Mouse (Mus musculus) retina, postnatal 7 days (tissue): ENCODE results near the gene Nrgn.

Experiments used
- DNase-seq: peaks from one replicate; pipeline ENCODE4 v3.0.0-alpha.2; 2012; ENCODE audit warnings: low read depth, low spot score

The Nrgn gene

GRCm38 (mm10) chr9:37552536-37553293, at the start of gene Nrgn:
Nrgn (minus strand) TSS chr9:37552904.
- DNase-seq: no peak

DNA sequence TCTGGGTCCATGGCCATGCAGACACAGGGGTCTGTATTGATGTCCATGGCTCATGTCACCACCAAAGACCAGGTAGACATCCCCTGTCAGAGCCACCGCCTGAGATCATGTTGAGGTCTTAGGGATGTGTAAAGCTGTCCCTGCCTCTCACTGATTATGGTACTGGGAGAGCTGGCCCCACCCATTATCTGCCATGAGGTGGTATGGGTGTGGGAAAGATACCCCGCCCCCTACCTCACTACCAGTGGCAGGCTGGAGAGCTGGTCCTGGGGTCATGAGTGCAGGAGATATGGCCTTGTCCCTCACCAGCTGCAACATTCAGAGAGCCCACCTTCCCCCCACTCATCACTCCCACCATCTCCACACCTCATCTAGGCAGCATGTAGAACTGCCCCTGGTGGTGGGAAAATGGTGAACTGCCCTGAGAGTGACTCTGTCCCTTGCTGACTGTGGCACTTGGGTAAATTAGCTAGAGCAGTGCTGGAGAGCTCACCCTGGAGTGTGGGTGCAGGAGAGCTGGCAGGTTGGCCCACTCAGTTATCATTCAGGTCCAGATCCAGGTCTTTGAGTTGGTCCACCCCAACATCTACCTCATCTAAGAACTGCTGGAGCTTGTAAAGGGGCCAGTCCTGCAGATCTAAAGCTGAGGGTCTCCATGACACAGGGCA, 48.0 kb upstream of the Nrgn start:
- DNase-seq: no peak

DNA sequence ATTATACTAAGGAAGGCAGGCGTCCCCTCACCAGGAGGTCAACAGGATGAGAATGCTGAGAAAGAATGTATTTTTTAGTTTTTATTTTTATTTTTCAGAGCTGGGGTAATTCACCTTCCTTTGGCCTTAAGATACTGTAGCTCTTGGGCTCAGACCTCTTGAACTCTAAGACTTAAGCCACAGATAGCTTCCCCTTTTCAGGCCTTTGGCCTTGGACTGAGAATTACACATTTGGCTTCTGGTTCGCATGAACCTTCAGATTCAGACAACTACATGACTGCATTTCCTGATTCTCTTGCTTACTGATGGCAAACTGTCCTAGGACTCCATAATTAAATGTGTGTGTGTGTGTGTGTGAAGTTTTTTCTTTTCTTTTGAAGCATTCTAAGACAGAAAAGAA, 45.9 kb upstream of the Nrgn start:
- no peak for DNase-seq

- DNase-seq: no peak
These were observed 42.9 kb upstream of the Nrgn start for GRCm38 (mm10) chr9:37595570-37595969.

DNA sequence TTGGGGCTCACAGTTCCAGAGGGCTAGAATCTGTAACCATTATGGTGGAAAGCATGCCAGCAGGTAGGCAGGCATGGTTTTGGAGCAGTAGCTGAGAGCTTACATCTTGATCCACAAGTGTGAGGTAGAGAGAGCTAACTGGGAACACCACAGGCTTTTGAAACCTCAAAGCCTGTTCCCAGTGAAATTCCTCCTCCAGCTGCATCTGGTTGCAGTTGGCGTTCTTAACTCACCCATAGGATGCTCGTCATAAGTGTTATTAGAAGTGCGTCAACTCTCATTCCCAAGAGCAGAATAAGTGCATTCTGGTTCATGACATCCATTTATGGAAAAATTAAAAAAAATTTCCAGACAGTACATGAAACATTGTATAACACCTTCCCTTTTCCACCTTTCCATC, 41.0 kb upstream of the Nrgn start:
- no peak for DNase-seq

- DNase-seq: no peak
These were observed 39.9 kb upstream of the Nrgn start for GRCm38 (mm10) chr9:37592633-37593032.

- DNase-seq: no peak
These were observed 39.3 kb upstream of the Nrgn start for GRCm38 (mm10) chr9:37592025-37592424.

- DNase-seq: no peak
These were observed 37.7 kb upstream of the Nrgn start for GRCm38 (mm10) chr9:37590381-37590780.

GRCm38 (mm10) chr9:37586718-37587117, 34.0 kb upstream of the Nrgn start:
- DNase-seq: no peak

GRCm38 (mm10) chr9:37583594-37583993, 30.9 kb upstream of the Nrgn start:
- DNase-seq: no peak

DNA sequence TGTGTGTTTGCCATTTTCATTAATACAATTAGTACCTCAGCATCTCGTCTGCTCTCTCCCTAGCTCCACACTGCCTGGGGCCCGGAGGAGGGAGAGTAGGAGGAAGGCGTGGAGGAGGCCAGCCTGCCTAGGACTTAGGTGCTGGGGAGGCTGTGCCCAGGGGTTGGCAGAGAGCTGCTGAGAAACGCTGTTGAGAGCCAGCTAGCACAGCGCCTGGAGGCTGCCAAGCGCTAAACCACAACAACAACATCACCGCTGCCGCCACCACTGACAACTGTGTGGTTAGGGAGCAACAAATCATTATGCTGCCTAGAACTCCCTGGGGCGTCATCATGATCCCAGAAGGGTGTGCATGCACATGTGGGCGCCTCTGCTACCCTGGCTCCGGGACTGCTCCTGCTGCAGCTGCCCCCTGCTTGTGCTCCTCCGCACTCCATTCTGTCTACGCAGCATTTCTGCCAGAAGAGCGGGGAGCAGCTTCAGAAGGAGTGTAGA, 23.8 kb upstream of the Nrgn start:
- no peak for DNase-seq

- no peak for DNase-seq
These were observed 19.6 kb upstream of the Nrgn start for GRCm38 (mm10) chr9:37572204-37572876.

- no peak for DNase-seq
These were observed 16.6 kb upstream of the Nrgn start for GRCm38 (mm10) chr9:37569231-37569835.

GRCm38 (mm10) chr9:37568605-37569214, 16.0 kb upstream of the Nrgn start:
- no peak for DNase-seq

DNA sequence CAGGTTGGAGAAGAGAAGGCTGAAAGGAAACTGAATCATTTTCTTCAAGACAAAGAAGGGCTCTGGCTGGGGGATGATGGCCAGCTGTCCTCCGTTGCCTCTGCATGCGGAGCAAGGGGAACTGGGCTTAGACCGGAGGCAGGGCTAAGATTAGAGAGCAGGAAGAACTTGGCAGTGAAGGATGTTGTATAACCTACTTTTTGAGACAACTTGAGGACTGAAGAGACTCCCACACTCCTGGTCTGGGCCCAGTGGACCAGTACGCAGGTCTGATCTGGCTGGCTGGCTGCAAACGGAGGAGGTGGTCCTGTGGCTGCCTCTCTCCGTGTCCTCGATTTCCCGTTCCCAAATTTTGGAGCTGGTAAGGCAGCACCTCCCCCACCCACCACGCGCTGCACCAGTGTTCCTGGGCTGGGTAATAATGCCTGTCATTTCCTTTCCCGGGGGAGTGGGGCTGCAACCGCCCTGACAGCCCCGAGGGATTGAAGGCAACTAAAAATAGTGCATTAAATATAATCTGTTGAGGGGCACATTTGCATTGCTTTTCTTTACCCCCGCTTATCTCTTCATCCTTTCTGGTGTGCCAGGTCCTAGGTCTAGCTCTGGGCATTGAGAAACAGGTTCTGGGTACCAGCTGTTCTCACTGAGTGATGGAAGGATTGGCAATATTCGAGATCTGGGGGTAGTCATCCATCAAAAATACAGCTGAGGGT, 15.3 kb upstream of the Nrgn start:
- DNase-seq: no peak

DNA sequence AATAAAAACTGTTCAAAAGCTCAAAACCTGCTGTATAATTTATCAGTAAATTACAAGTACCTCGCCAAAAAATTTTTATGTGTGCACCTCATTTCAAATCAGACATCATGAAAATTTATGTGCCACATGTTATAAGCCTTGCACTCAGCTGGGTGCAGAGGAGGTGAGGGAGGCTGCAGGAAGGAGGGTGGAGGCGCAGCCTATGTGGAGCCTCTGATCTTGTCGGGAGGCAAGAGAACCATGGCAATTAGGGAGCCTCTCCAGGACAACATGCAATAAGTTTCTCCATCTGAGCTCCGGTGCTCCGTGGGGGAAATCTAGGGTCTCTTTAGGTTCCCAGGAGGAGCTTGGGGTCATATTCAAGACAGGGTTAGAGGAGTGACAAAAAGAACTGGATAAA, 14.8 kb upstream of the Nrgn start:
- no peak for DNase-seq

GRCm38 (mm10) chr9:37567019-37567418, 14.3 kb upstream of the Nrgn start:
- no peak for DNase-seq

GRCm38 (mm10) chr9:37563805-37564204, 11.1 kb upstream of the Nrgn start:
- no peak for DNase-seq

DNA sequence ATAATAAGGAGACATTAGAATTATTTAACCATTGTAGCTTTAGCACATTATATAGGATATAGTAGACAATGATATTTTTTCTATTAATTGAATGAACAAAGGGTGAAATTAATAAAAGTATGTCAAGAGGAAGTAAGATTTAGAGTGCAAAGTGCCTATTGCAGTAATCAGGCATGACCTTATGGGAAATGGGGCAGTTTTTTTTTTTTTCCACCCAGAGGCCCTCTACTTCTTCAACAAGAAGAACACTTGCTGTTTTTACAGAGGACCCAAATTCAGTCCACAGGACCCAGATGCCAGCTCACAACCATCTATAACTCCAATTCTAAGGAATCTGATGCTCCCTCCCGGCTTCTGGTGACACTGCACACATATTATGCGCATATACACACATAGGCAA, 7.9 kb upstream of the Nrgn start:
- DNase-seq: no peak

- no peak for DNase-seq
These were observed 3.7 kb upstream of the Nrgn start for GRCm38 (mm10) chr9:37556366-37556765.
